Mouse (Mus musculus) kidney, adult 18-20 months (tissue): ENCODE data around the gene Map3k5.

Experiments used
- DNase-seq: peaks from one replicate; pipeline ENCODE4 v3.0.0; 2021

Map3k5 gene

GRCm38 (mm10) chr10:20010018-20010417 is 75.7 kb downstream of the Map3k5 start:
- DNase-seq = no peak

GRCm38 (mm10) chr10:20018406-20018805 is 84.1 kb downstream of the Map3k5 start:
- DNase-seq = no peak

- DNase-seq = no peak
Measured at GRCm38 (mm10) chr10:20018806-20019205, 84.5 kb downstream of the Map3k5 start.

GRCm38 (mm10) chr10:20021256-20021655 is 87.0 kb downstream of the Map3k5 start:
- no peak for DNase-seq

DNA sequence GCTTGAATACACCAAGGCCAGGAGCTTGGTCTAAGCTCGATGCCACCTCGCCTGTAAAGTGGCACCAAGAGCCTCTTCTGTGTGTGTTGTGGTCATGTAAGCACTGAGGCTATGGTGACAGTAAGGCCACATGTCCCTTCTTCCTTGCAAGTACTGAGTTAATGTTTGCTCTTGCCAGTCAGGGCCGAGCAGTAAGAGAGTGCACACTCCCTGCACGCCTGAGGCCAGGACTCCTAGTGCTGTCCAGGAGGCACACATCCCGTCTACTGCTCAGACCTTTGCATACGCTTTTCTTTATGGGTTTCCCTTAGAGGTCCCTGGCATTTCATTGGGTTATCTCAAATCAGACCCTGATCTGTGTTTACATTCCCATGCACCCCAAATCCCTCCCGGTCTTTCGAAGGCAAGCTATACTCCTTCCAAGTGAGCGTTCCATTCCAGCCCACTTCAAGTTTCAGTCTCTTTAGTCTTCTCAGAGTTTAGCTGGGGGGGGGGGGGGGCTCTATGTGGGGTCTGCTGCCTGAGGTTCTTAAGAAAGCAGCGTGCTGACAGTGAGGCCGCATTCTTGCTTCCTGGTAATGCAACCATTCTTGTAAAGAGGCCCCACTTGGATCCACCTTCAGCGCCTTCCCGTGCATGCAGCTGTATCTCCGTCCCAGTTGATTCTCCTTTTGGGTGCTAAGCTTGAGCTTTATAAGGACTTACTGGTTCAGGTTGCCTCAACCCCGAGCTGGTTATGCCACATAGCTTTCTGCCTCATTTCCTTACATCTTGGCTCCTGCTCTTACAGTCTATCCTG is 87.6 kb downstream of the Map3k5 start:
- DNase-seq = peak; percentile 31

DNA sequence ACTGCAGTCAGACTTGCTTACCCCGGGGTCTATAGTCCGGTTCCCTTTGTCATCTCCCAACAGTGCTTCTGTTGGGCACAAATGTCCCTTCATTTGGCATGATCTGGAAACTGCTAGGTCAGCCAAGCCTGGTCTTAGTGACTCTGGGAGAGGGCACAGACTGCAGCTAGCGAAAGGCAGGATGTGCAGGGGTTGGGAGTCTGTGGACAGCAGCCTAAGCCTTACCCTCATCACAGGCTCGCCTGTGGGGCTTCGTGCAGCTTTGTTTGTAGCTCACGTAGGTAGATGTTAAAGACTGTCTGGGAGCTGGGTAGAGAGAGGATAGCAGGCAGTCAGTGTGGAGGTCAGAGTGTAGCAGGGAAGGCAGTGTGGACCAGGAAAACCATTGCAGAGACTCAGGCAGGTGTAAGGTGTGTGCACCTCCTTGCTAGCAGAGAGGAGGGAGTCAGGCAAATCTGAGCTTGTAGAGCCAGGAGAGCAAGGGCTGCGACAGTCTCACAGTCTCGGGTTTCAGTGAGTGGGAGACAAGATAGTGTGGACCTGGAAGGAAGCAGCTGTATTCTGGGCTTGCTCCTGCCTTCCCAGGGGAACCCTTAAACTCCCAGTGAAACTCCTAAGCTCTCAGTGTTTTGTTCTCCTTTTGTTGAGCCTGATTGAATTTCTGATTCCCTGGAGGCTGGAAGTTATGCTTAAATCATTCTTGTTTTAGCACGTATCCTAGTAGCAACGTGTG is 88.5 kb downstream of the Map3k5 start:
- DNase-seq = no peak

GRCm38 (mm10) chr10:20023524-20023923 is 89.3 kb downstream of the Map3k5 start:
- DNase-seq = no peak

DNA sequence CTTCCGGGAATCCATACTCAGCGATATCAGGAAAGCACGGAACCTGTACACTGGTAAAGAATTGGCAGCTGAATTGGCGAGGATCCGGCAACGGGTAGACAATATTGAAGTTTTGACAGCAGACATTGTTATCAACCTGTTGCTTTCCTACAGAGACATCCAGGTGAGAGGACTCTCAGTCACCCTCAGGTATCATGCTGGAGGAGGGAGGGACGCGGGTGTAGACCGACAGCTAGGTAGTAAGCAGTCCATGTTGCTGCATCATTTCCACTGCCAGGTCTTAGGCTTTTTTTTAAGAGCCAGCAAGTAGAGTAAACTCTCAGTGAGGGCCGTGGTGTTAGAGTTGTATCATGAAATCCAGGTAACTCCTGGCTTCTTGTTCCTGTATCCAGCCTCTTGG is 90.6 kb downstream of the Map3k5 start:
- DNase-seq = no peak

GRCm38 (mm10) chr10:20025781-20026520 is 91.7 kb downstream of the Map3k5 start:
- DNase-seq = no peak

GRCm38 (mm10) chr10:20030703-20031102 is 96.4 kb downstream of the Map3k5 start:
- no peak for DNase-seq

GRCm38 (mm10) chr10:20031936-20032335 is 97.7 kb downstream of the Map3k5 start:
- DNase-seq = peak; percentile 90

GRCm38 (mm10) chr10:20036375-20036774 is 102.1 kb downstream of the Map3k5 start:
- no peak for DNase-seq

DNA sequence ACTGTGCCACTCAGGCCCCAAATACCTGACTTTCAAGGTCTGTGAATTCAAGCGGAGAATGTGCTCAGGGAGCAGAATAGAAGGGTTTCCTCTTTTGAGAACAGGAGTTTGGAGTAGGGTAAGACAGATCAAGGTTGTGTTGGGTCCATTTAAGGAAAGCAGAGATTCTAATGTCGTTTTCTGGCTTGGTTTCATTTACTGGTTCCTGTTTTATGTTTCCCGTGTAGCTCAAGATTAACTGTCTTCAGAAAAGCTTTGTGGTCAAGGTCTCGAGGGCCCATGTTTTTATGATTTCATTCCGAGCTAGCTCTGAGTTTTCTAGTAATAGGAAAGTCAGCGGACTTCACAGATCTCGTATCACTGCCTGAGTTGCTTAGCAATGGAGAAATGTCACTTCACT is 102.6 kb downstream of the Map3k5 start:
- no peak for DNase-seq

DNA sequence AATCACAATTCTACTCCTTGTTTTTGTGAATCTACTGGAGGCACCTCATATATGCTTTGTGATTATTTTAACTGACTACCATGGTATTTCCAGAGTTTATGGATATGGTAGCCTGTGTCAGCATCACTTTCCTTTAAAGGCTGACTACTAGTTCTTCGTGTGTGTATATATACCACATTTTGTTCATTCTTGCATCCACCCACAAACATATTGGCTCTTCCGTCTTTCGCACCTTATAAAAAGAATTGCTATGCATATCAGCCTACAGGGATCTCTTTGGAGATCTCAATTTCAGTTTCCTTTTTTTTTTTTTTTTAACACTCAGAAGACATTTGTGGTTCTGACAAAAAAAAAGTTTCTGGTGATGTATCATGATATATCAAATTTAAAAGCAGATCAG is 105.3 kb downstream of the Map3k5 start:
- no peak for DNase-seq

DNA sequence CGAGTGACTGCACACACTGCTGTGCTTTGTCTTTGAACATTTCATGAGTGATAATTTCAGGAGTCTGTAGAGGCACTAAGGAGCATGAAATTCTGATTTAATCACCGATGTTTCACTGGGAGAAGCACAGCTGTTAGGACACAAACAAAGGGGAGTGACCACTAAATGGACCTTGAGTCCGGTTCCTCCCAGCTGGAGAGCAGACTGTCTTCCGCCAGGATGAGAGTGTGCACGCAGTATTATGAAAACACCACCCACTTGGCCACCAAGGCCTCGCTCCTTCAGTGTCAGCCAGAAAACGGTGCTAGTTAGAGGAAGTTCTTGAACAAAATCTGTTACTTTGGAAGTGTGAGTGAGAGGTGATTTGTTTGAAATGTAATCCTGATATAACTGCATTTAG is 105.8 kb downstream of the Map3k5 start:
- peak; percentile 52 for DNase-seq

DNA sequence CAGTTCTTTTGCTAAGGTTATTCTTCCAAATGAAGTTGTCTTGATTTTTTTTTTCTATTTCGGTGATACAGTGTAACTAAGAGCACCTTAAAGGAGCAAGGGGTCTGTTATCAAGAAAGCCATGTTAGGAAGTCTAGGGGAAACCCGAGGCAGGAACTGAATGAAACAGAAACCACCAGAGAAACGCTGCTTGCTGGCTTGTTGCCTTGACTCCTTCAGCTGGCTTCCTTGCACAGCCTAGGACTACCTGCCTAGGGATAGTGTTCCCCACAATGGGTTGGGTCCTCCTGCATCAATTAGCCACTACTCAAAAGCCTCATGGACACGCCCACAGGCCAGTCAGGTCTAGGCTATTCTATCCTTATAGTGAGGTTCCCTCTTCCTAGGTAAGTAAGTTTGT is 106.4 kb downstream of the Map3k5 start:
- no peak for DNase-seq

DNA sequence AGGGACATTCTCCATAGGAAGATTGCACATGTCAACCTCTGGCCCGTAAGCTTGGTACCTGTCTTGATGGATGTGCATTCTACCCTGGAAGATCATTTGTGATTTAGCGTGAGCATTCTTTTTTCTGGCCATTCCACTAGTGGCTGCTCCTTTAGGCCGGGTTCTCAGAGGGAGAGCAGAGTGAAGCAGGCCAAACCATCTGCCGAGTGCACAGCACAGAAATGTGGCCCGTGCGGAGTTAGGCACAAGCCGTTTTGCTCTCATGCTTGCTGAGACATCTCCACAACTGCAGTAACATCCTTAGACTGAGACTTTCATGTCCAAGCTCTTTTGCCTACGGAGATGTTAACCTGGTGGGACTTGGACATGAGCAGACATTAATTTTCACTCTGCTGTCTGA is 107.8 kb downstream of the Map3k5 start:
- no peak for DNase-seq

DNA sequence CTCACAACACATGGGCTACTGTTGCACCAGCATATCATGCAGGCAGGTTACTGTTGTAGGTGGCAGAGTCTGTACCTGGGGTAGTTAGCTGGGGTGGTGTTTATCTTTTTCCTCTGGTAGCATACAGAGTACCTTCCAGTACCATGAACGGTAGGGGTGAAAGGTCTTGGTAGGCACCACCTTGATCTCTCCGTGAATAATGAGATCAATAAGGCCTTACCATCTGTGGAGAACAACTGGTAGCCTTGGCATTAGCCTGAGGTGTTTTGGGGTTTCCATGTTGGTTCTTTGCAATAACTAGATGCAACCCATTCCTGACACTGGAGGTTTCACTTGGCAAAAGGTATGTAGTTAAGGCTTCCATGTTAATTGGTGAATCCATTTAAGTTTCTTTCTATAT is 109.8 kb downstream of the Map3k5 start:
- DNase-seq = no peak

- DNase-seq = peak; percentile 64
Measured at GRCm38 (mm10) chr10:20045733-20046495, 111.6 kb downstream of the Map3k5 start.

GRCm38 (mm10) chr10:20056859-20057644 is 122.8 kb downstream of the Map3k5 start:
- peak; percentile 55 for DNase-seq

GRCm38 (mm10) chr10:20058031-20058430 is 123.8 kb downstream of the Map3k5 start:
- no peak for DNase-seq

DNA sequence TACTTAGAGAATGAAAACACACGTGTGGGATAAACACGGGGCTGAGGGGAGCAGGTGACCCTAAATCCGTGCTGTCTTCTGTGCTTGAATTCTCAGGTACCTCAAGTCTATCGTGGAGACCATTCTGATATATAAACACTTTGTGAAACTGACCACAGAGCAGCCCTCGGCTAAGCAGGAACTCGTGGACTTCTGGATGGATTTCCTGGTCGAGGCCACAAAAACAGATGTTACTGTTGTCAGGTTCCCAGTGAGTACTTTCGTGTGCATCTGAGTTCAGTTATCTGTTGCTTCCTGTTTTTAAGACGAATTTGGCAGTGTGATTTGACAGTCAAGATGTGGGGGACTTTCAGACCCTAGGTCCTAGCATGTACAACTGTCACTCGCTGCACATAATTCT is 124.6 kb downstream of the Map3k5 start:
- DNase-seq = no peak
